Mouse (Mus musculus) stomach, postnatal 0 days (tissue): ENCODE measurements around the gene Pheta2. TPM values are rescaled to one million over a fixed set of nuclear protein-coding genes. Genes with fewer than 3 reads are reported as not detected.

Source experiments
- ATAC-seq: fragments of 200-750 bp; cut with Nextera tagmentation; 2 replicates; pipeline ENCODE4 v1.8.0; 2017; ENCODE audit not compliant: low FRiP score, low TSS enrichment
- DNase-seq: peaks from one replicate; pipeline ENCODE4 v3.0.0-alpha.2; 2016; ENCODE audit warnings: low spot score
- H3K27ac ChIP-seq: fragments of 300-500 bp; sonication (generic); replicated peaks from 2 replicates; pipeline ENCODE4 v1.5.1; 2014; ENCODE audit warnings: mild to moderate bottlenecking, control low read depth
- H3K27me3 ChIP-seq: fragments of 300-500 bp; sonication (generic); 2 replicates; pipeline ENCODE4 v1.6.1; 2014; ENCODE audit warnings: low read length; ENCODE audit not compliant: control insufficient read depth, insufficient read depth
- H3K36me3 ChIP-seq: fragments of 300-500 bp; sonication (generic); 2 replicates; pipeline ENCODE4 v1.6.1; 2014; ENCODE audit warnings: low read length, mixed read lengths; ENCODE audit not compliant: control insufficient read depth, insufficient read depth
- H3K4me1 ChIP-seq: fragments of 300-500 bp; sonication (generic); replicated peaks from 2 replicates; pipeline ENCODE4 v1.6.1; 2014; ENCODE audit warnings: antibody characterized with exemption; ENCODE audit not compliant: control insufficient read depth, insufficient read depth
- H3K4me2 ChIP-seq: fragments of 300-500 bp; sonication (generic); replicated peaks from 2 replicates; pipeline ENCODE4 v1.6.1; 2014; ENCODE audit warnings: low read depth, mild to moderate bottlenecking, control low read depth, moderate library complexity
- H3K4me3 ChIP-seq: fragments of 300-500 bp; sonication (generic); 2 replicates; pipeline ENCODE4 v1.5.1; 2014; ENCODE audit warnings: low read depth, low read length, control low read depth
- H3K9ac ChIP-seq: fragments of 300-500 bp; sonication (generic); 2 replicates; pipeline ENCODE4 v1.6.1; 2014; ENCODE audit warnings: mild to moderate bottlenecking, low read length, control low read depth, mixed read lengths
- H3K9me3 ChIP-seq: fragments of 300-500 bp; sonication (generic); 2 replicates; pipeline ENCODE4 v1.6.1; 2016; ENCODE audit warnings: low read length; ENCODE audit not compliant: control insufficient read depth
- CTCF ChIP-seq: IDR thresholded peaks from 2 replicates; pipeline ENCODE4 v1.5.1; 2016; ENCODE audit warnings: antibody characterized with exemption, low read depth, mild to moderate bottlenecking, moderate library complexity
- EP300 ChIP-seq: optimal IDR thresholded peaks from 2 replicates; pipeline ENCODE3; 2016; ENCODE audit warnings: antibody characterized with exemption
- WGBS: fragments of 180-500 bp; shearing (Covaris S2); extraction: QIAGEN DNeasy Blood & Tissue Kit; methylation state at CpG from one replicate; pipeline ENCODE4 v1.1.7; 2014; 5-methylcytosine and 5-hydroxymethylcytosine counted together
- polyA plus RNA-seq: library from polyadenylated mRNA; unstranded; fragments of >200 nt; fragmentation: Nextera tagmentation; extraction: Ambion mirVana; gene quantifications from 2 replicates; pipeline ENCODE4 v1.2.1, GENCODE M21; 2015

Gene Pheta2
- polyA plus RNA-seq, 1 experiment from 2014 or later = 6.3 TPM

GRCm38 (mm10) chr15:82344971-82345370 lies 6.2 kb downstream of the Pheta2 start:
- ATAC-seq = no peak
- 0 out of 2 replicates have a peak overlapping the region, but pooled peaks have one; percentile 53 for H3K27ac ChIP-seq
- WGBS = 76% methylated on average over 6 of the region's 6 CpGs
- H3K9me3 ChIP-seq = no peaks in the 10 kb centered on the region
- H3K4me1 ChIP-seq = peaks cover 11% of the 10 kb centered on the region
- no peak overlapping the region for H3K9ac ChIP-seq
- no peaks in the 10 kb centered on the region for H3K27me3 ChIP-seq
- TF ChIP-seq CTCF = no peak
- TF ChIP-seq EP300 = no peak
- no peak overlapping the region for H3K4me2 ChIP-seq
- no peak for DNase-seq
- peaks cover 13% of the 10 kb centered on the region for H3K36me3 ChIP-seq
- H3K4me3 ChIP-seq = no peak overlapping the region

GRCm38 (mm10) chr15:82345820-82346470 lies 7.2 kb downstream of the Pheta2 start:
- TF ChIP-seq EP300 = peak; percentile 94
- TF ChIP-seq CTCF = 0 out of 2 replicates have a peak, but pooled peaks have one; percentile 3
- peak; percentile 98 for DNase-seq
- under 1% methylated on average over 51 of the region's 51 CpGs for WGBS
- Histone ChIP-seq H3K9ac (peak overlapping the region; percentile 79), H3K27ac (peak overlapping the region; percentile 93), H3K36me3 (peaks cover 17% of the 10 kb centered on the region), H3K4me2 (peak overlapping the region; percentile 67), H3K4me3 (peak overlapping the region; percentile 66), H3K4me1 (peaks cover 9% of the 10 kb centered on the region), H3K27me3 (no peaks in the 10 kb centered on the region), H3K9me3 (no peaks in the 10 kb centered on the region)
- peak; percentile 96 for ATAC-seq

- Histone ChIP-seq H3K9me3 (no peaks in the 10 kb centered on the region), H3K4me1 (peaks cover 7% of the 10 kb centered on the region; the same call in 1 of the 2 replicates), H3K4me2 (peak overlapping the region; percentile 67), H3K9ac (peak overlapping the region; percentile 28), H3K27ac (peak overlapping the region; percentile 93), H3K27me3 (no peaks in the 10 kb centered on the region), H3K36me3 (peaks cover 17% of the 10 kb centered on the region), H3K4me3 (peak overlapping the region; percentile 66)
- no peak for DNase-seq
- TF ChIP-seq CTCF (peak; percentile 49), EP300 (no peak)
- ATAC-seq = no peak
- 26% methylated on average over 14 of the region's 14 CpGs for WGBS
These were observed 8.0 kb downstream of the Pheta2 start for GRCm38 (mm10) chr15:82346580-82347302.

GRCm38 (mm10) chr15:82347303-82347676 lies 8.5 kb downstream of the Pheta2 start:
- ATAC-seq = no peak
- DNase-seq = no peak
- WGBS = 77% methylated on average over 4 of the region's 4 CpGs
- Histone ChIP-seq H3K9me3 (no peaks in the 10 kb centered on the region), H3K4me2 (peak overlapping the region; percentile 67), H3K27ac (peak overlapping the region; percentile 93), H3K27me3 (no peaks in the 10 kb centered on the region), H3K4me3 (peak overlapping the region; percentile 66; the same call in 1 of the 2 replicates), H3K9ac (peak overlapping the region; percentile 28), H3K36me3 (peaks cover 17% of the 10 kb centered on the region), H3K4me1 (peaks cover 7% of the 10 kb centered on the region; the same call in 1 of the 2 replicates)
- TF ChIP-seq EP300 (no peak), CTCF (no peak)

- Histone ChIP-seq H3K4me3 (no peak overlapping the region), H3K27me3 (no peaks in the 10 kb centered on the region), H3K36me3 (peaks cover 17% of the 10 kb centered on the region), H3K9me3 (no peaks in the 10 kb centered on the region), H3K9ac (no peak overlapping the region), H3K4me1 (peaks cover 7% of the 10 kb centered on the region; the same call in 1 of the 2 replicates), H3K27ac (no peak overlapping the region), H3K4me2 (no peak overlapping the region)
- WGBS = 92% methylated on average over 12 of the region's 12 CpGs
- TF ChIP-seq EP300 (no peak), CTCF (no peak)
- DNase-seq (no peak), ATAC-seq (no peak)
These were observed 9.1 kb downstream of the Pheta2 start for GRCm38 (mm10) chr15:82347852-82348251.
